Mouse (Mus musculus): ENCODE results near the gene Gm6685. TPM values are rescaled to one million over a fixed set of nuclear protein-coding genes. Genes with fewer than 3 reads are reported as not detected.
"Not testable (repeated sequence)": the region's sequence is repeated elsewhere in the genome, so short reads cannot be mapped to it uniquely, and the experiment has no call there.

Gene Gm6685
- total RNA-seq (2021): 1 to 10 TPM; 4.9 to 5.4 TPM

DNA sequence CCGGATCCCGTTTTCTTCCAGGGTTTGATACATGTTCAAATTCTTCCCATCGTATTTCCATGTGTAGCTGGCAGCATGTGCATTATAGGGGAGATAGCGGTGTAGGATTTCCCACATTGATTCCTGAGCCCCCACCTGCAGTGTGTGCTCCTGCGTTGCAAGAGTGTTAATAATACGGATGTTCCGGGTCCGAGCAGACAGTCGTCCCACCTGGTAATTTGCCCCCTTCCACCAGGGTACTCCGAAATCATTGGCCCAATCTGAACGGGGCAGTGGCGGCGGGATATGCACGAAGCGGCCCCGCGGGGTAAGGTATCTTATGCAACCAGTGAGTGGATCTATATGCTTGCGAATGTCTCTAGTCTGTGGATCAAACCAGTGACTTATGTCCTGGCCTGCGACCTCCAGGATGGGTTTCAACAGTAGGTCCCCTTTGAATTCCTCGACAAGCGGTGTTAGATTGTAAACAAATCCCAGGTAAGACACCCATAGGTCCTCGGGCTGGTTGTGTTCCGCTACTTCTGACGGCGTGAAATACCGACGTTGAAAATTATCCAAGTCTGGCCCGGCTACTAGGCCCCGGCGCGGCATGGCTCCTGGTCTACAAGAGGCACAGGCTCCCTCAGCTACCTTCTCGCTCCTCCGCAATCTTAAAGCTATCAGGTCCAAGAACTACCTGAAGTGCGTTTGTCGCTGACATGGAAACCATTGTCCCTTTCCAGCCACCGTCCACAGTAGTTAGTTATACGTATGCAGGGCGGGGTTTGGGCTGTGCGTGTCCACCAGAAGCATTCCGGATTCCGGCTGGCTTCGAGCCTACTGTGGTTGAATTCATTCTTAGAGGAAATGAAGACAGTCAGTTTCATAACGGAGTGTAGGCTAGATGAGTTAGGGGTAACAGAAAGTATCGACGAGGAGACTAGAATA is at the start of gene Gm6685:
TSS of gene Gm6685 (minus strand) at position 644 of the 927 bp plus-strand sequence.
- DNase-seq (ENCODE audit: low spot score in 2 of 2); intact Hi-C loops (cut with DNase I): not testable (repeated sequence)

DNA sequence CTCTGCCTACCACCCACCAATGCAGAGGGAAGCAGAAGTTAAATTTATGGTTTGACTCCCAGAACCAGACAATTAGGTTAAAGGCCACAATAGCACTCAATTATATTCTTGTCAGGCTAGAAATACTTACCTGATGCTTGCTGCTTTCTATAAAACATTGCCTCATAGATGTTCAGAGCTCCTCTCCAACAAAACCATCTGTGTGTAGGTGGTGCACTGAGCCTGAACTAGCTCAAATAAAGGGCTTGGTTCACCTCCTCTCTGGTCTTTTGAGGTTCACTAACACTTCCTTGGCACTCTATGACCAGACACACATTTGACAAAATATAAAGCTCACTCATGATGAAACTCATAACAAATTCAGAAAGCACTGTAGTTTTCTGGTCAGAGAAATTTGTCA is 36.2 kb upstream of the Gm6685 start:
- intact Hi-C loops (cut with DNase I): no loop called here
- DNase-seq (ENCODE audit: low spot score in 2 of 2): peak in 1 of 2 experiments; percentile 12

DNA sequence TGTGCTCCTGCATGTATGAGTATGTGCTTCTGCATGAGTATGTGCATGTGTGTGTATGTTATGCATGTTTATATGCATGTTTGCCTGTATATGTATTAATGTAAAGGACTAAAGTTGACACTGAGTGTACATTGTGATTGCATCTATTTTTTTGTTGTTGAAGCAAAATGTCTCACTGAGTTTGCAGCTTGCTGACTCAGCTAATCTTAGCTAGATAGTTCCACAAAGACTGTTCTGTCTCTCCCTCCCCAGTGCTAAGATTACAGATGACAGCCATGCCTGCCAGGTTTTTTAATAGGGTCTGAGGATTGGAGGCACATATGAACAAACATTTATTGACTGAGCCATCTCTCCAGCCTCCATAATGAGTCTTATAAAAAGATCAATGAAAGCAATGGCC is 35.0 kb upstream of the Gm6685 start:
- intact Hi-C loops (cut with DNase I): no loop called here
- no peak for DNase-seq (ENCODE audit: low spot score in 2 of 2)

DNA sequence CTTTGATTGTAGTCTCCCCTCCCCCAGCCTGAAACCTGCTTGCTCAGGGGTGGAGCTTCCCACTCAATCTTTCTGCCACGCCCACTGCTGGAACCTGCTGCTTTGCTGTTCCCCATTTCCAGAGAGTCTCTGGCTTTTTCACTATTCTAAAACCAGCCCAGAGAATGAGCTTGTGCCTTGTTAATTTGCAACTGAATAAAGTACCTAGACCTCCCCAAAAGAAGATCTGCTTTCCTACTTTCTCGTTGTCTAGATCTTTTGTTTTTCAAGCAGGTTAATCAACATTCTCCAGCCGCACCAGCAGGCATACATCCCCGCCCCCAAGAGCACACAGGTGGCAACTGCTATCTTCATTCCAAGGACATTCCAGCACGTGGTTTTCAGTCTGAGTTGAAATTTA is 31.7 kb upstream of the Gm6685 start:
- DNase-seq (ENCODE audit: low spot score in 2 of 2); intact Hi-C loops (cut with DNase I): not testable (repeated sequence)

DNA sequence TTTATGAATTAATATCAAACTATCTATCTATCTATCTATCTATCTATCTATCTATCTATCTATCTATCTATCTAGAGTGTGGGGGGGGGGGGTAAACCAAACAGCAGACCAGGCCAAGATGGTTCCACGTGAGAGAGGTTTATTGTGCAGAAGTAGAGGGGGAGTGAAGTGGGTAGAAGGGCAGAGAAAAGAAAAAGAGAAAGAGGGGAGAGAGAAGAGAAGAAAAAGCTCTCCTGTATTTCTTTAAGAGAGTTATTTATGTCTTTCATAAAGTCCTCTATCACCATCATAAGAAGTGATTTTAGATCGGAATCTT is 26.2 kb upstream of the Gm6685 start:
- no peak for DNase-seq (ENCODE audit: low spot score in 2 of 2)
- intact Hi-C loops (cut with DNase I): loop anchor here (5.0 kb wide), 1 partner anchor 216 kb away; the partner anchor contains the start of gene Ccdc85a

DNA sequence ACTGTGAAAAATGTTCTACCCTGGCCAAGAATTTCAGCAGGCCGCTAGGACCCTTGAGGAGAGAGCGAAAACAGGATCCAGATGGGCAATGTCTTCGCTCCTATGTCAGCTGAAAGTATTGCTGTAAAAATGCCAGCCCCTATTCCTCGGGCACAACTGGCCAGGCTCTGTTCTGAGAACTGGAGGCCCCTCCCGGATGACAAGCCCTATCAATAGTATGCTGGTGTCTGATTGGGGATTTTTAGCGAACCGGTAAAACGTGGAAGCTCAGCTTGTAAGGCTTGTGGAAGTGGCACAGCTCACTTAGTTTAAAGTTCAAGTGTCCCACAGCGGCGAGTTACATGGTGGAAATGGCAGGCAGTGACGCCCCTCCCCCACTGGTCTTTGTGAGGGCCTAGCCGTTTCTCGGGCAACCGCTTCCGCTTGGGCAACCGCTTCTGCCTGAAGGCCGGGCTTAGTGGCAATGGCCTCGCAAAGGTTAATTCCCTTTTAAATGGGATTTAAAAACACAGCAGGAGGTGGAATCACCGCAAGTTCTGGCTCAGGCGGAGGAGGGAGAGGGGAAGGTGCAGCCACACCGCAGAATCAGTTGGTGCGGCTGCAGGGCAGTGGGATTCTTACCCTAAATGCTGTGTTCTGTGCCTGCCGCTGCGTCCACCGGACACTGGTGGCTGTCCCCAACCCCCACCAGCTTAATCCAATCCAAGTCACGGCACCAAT is 25.7 kb upstream of the Gm6685 start:
- intact Hi-C loops (cut with DNase I): loop anchor here (5.0 kb wide), 1 partner anchor 217 kb away; the partner anchor contains the start of gene Ccdc85a
- peak; percentile 77 for DNase-seq (ENCODE audit: low spot score in 2 of 2)

DNA sequence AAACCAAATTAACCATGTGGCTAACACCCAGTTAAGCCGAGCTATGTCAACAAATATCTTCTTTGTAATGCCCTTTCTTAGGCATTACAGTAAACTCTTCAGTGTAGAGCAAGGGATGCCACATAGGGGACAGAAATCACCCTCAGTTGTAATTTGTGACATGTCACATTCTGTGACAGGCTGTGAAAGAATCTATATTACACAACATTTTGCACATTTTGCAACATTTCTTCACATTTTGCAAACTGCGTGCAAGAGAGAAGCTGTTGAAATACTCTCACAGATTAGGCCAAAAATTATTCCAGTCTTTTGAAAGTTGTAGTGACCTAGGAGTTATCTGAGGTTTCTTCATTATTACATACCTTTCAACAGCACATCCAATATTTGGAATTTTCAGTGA is 3.8 kb upstream of the Gm6685 start:
- no peak for DNase-seq (ENCODE audit: low spot score in 2 of 2)
- intact Hi-C loops (cut with DNase I): no loop called here

DNA sequence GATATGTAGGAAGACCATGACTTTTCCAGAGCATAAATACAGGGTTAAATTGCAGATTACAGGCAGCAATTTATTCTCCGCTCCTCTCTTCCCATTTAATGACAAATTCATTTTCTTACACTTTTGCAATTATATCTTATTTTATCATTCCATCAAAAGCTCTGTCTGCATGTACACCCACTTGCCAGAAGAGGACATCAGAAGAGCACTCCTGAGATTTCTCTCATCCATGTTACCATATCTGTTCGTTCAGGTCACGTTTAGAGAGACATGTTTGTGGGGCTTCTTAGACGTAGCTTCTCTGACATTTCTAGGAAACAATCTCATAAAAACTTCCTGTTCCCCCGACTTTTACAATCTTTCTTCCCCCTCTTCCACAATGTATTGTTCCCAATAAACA is 2.2 kb upstream of the Gm6685 start:
- DNase-seq (ENCODE audit: low spot score in 2 of 2): no peak
- intact Hi-C loops (cut with DNase I): loop anchor here (1.0 kb wide), 1 partner anchor 242 kb away; the partner anchor contains the start of gene Ccdc85a

DNA sequence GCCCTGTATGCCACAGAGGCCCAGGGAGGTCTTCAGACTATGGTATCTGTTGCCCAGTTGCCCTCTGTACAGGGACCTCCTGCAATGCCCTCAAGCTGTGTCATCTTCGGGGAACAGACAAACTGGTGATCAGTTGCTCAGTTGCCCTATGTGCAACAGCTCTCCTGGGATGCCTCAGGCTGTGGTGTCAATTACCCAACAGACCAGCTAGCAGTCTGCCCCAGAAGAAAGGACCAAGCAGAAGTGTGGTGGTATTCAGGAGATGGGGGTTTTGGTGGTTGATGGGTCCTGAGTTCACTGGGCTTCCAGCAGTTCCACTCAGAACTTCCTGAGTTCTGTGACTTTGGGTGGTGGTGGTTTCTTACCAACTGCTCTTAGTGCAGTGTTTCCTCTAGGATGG is 11.8 kb downstream of the Gm6685 start:
- DNase-seq (ENCODE audit: low spot score in 2 of 2): no peak
- intact Hi-C loops (cut with DNase I): no loop called here

DNA sequence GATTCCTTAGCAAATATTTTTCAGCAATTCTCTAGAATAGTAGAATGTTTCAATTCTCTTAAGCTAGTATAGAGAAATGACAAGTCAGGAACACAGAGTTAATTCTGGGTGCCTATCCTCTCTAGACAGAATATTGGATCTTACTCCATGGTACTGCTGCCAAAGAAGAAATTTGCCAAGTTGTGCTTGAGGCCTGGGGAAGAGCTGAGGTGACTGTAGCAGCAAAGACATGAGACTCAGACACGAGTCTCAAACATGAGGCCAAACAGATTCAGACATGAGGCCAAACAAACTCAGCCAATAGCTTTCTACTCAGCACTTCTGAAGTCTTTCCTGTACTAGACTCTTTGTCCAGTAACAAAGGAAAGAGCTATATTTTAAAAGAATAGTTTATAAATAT is 26.3 kb downstream of the Gm6685 start:
- intact Hi-C loops (cut with DNase I): no loop called here
- no peak for DNase-seq (ENCODE audit: low spot score in 2 of 2)

DNA sequence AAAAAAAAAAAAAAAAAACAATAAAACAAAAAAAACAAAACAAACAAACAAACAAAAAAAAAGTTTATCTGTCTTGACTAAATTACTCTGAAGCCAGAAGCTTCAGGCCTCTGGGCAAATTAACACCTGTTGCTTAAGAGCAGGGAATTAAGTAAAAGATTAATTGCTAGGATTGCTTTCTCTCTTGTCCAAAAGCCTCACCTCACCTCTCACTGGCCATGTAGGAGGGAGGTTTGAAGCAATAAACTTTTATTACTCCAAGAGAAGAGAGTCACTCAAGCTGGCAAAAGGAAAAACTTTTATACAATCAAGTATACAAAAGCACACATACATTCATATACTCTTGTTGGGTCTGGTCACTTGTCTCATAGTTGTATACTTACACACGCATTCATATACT is 31.9 kb downstream of the Gm6685 start:
- intact Hi-C loops (cut with DNase I): no loop called here
- DNase-seq (ENCODE audit: low spot score in 2 of 2): no peak

DNA sequence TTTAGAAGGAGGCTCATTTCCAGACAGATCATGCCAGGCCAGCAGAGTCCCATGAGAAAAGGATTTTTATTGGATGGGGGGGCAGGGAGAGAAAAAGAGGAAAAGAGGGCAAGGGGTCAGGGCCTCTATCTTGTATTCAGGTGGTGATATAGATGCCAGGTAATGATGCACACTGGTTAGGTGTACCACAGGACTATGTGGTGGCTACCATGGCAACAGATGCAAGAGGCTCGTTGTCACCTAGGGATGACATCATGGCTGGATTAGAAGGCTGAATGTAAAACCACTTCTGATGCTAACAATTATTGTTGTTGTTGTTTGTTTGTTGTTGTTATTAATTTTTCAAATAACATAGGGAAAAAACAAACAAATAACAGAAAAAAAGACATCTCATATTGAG is 49.2 kb downstream of the Gm6685 start:
- DNase-seq (ENCODE audit: low spot score in 2 of 2): no peak
- intact Hi-C loops (cut with DNase I): no loop called here

Other genes with a start within 250 kb of the Gm6685 start
- 10 to 100 TPM; 89.4 to 93.4 TPM for gene Ccdc85a, start 244.5 kb upstream of the Gm6685 start, total RNA-seq (2021)

All from left cerebral cortex, postnatal 25 days (tissue).